Mouse (Mus musculus) liver, embryonic 14.5 days (tissue): ENCODE results near the gene Lysmd4. TPM values are rescaled to one million over a fixed set of nuclear protein-coding genes. Genes with fewer than 3 reads are reported as not detected.

Source experiments
- ATAC-seq: fragments of 200-750 bp; cut with Nextera tagmentation; 2 replicates; pipeline ENCODE4 v1.8.0; 2017; ENCODE audit warnings: moderate number of reproducible peaks, mild to moderate bottlenecking, moderate library complexity; ENCODE audit not compliant: insufficient read depth
- DNase-seq, 3 experiments: peaks; one replicate each; pipeline ENCODE4 v3.0.0-alpha.2; 2012 to 2013; ENCODE audit warnings: low read depth in 3 of 3, low spot score in 3 of 3
- H3K27ac ChIP-seq: fragments of 300-500 bp; sonication (generic); 2 replicates; pipeline ENCODE4 v1.5.1; 2014; ENCODE audit warnings: moderate library complexity, mild to moderate bottlenecking, control low read depth, inconsistent platforms
- H3K27me3 ChIP-seq: fragments of 300-500 bp; sonication (generic); 2 replicates; pipeline ENCODE4 v1.6.1; 2014; ENCODE audit warnings: mild to moderate bottlenecking, low read length, moderate library complexity; ENCODE audit not compliant: control insufficient read depth, insufficient read depth
- H3K36me3 ChIP-seq: fragments of 300-500 bp; sonication (generic); replicated peaks from 2 replicates; pipeline ENCODE4 v1.6.1; 2014; ENCODE audit warnings: low read depth; ENCODE audit not compliant: control insufficient read depth, insufficient read depth
- H3K4me1 ChIP-seq, 2 experiments: fragments of 200-500 bp in 1 of 2; fragments of 300-500 bp in 1 of 2; sonication (generic) in 1 of 2; replicated peaks; 2 replicates each; pipeline ENCODE4 v1.6.1; 2012 to 2014; ENCODE audit warnings: antibody characterized with exemption in 1 of 2, inconsistent platforms in 1 of 2, low read length in 1 of 2; ENCODE audit not compliant: control insufficient read depth in 2 of 2, insufficient read depth in 2 of 2
- H3K4me2 ChIP-seq: fragments of 300-500 bp; sonication (generic); 2 replicates; pipeline ENCODE4 v1.6.1; 2014; ENCODE audit warnings: low read depth, mild to moderate bottlenecking, control low read depth, moderate library complexity
- H3K4me3 ChIP-seq, 2 experiments: fragments of 200-500 bp in 1 of 2; fragments of 300-500 bp in 1 of 2; sonication (generic) in 1 of 2; 2 replicates each; pipeline ENCODE4 v1.5.1; 2012 to 2014; ENCODE audit warnings: low read depth in 2 of 2, low read length in 2 of 2, mild to moderate bottlenecking in 2 of 2, control low read depth in 1 of 2, inconsistent platforms in 1 of 2, moderate library complexity in 1 of 2; ENCODE audit not compliant: insufficient read depth in 1 of 2
- H3K9ac ChIP-seq: fragments of 300-500 bp; sonication (generic); replicated peaks from 2 replicates; pipeline ENCODE4 v1.6.1; 2014; ENCODE audit warnings: mild to moderate bottlenecking, control low read depth, moderate library complexity
- H3K9me3 ChIP-seq: fragments of 300-500 bp; sonication (generic); 2 replicates; pipeline ENCODE4 v1.6.1; 2016; ENCODE audit warnings: low read length, mixed read lengths; ENCODE audit not compliant: control insufficient read depth
- CTCF ChIP-seq: IDR thresholded peaks from 2 replicates; pipeline ENCODE4 v1.5.1; 2016; ENCODE audit warnings: antibody characterized with exemption, low read depth, control low read depth
- EP300 ChIP-seq: IDR thresholded peaks from 2 replicates; pipeline ENCODE4 v1.6.1; 2016; ENCODE audit warnings: antibody characterized with exemption, low read depth
- WGBS: fragments of 180-500 bp; shearing (Covaris S2); extraction: QIAGEN DNeasy Blood & Tissue Kit; methylation state at CpG from one replicate; pipeline ENCODE4 v1.1.7; 2014; ENCODE audit not compliant: insufficient replicate concordance; 5-methylcytosine and 5-hydroxymethylcytosine counted together
- polyA plus RNA-seq, 2 experiments: library from polyadenylated mRNA; depleted of rRNA in 1 of 2; stranded (reverse) in 1 of 2; unstranded in 1 of 2; fragments of >200 nt; fragmentation: Nextera tagmentation in 1 of 2; extraction: Ambion mirVana in 1 of 2; gene quantifications; 2 replicates each; pipeline versions ENCODE4 v1.2.1 to v1.2.3; 2012 to 2014

Lysmd4 gene
- polyA plus RNA-seq (2012; rRNA removed) (2.0 and 2.4 TPM in 2 replicates), polyA plus RNA-seq (2014; fragmentation: Nextera tagmentation; extraction: Ambion mirVana) (2.5 and 2.6 TPM in 2 replicates)

- Histone ChIP-seq H3K36me3 (no peaks in the 10 kb centered on the region), H3K9ac (peak within 1 kb of the TSS; percentile 76), H3K4me3 (peak within 1 kb of the TSS; percentile 82 to 98), H3K4me2 (peak within 1 kb of the TSS; percentile 89), H3K4me1 (peaks cover 5 to 8% of the 10 kb centered on the region in 2 experiments), H3K9me3 (no peaks in the 10 kb centered on the region), H3K27me3 (no peaks in the 10 kb centered on the region), H3K27ac (no peak within 1 kb of the TSS)
- peak; percentile 86 to 87 (median 87) for DNase-seq
- peak; percentile 99 for ATAC-seq
- no peak for TF ChIP-seq EP300
- TF ChIP-seq CTCF, result no peak
- 4% methylated on average over 31 of the region's 31 CpGs for WGBS
Measured at GRCm38 (mm10) chr7:67222220-67222862, at the start of gene Lysmd4. Gene Lysmd4 (plus strand): TSS chr7:67222544.

GRCm38 (mm10) chr7:67173522-67174195 is 48.7 kb upstream of the Lysmd4 start:
- 50% methylated on average over 2 of the region's 2 CpGs for WGBS

GRCm38 (mm10) chr7:67183786-67184185 is 38.6 kb upstream of the Lysmd4 start:
- TF ChIP-seq CTCF (no peak), EP300 (no peak)
- H3K9ac ChIP-seq, result no peak overlapping the region
- no peak overlapping the region for H3K27ac ChIP-seq
- H3K36me3 ChIP-seq, result no peaks in the 10 kb centered on the region
- DNase-seq (no peak), ATAC-seq (no peak)
- H3K4me3 ChIP-seq, result no peak overlapping the region
- no peaks in the 10 kb centered on the region for H3K9me3 ChIP-seq
- no peak overlapping the region for H3K4me2 ChIP-seq
- H3K27me3 ChIP-seq, result no peaks in the 10 kb centered on the region
- WGBS, result 34% methylated on average over 4 of the region's 4 CpGs
- H3K4me1 ChIP-seq, result no peaks in the 10 kb centered on the region

More at GRCm38 (mm10) chr7:67173522-67174195, 48.7 kb upstream of the Lysmd4 start:
- Histone ChIP-seq H3K27ac (no peak overlapping the region), H3K4me2 (no peak overlapping the region), H3K27me3 (no peaks in the 10 kb centered on the region), H3K4me3 (no peak overlapping the region), H3K9ac (no peak overlapping the region), H3K4me1 (no peaks in the 10 kb centered on the region), H3K36me3 (no peaks in the 10 kb centered on the region), H3K9me3 (no peaks in the 10 kb centered on the region)
- TF ChIP-seq EP300, result no peak
- TF ChIP-seq CTCF, result no peak
- no peak for ATAC-seq
- DNase-seq, result no peak

- Histone ChIP-seq H3K9ac (no peak overlapping the region), H3K4me2 (no peak overlapping the region), H3K36me3 (no peaks in the 10 kb centered on the region), H3K27me3 (no peaks in the 10 kb centered on the region), H3K4me1 (no peaks in the 10 kb centered on the region), H3K4me3 (no peak overlapping the region), H3K27ac (no peak overlapping the region), H3K9me3 (no peaks in the 10 kb centered on the region)
- no peak for DNase-seq
- WGBS, result 11% methylated on average over 10 of the region's 10 CpGs
- peak; percentile 89 for TF ChIP-seq CTCF
- no peak for TF ChIP-seq EP300
- ATAC-seq, result no peak
Measured at GRCm38 (mm10) chr7:67199412-67199811, 22.9 kb upstream of the Lysmd4 start.

- ATAC-seq (no peak), DNase-seq (no peak)
- WGBS, result 63% methylated on average over 3 of the region's 3 CpGs
- no peaks in the 10 kb centered on the region for H3K36me3 ChIP-seq
- no peak for TF ChIP-seq CTCF
- no peak for TF ChIP-seq EP300
- no peak overlapping the region for H3K4me3 ChIP-seq
- H3K27ac ChIP-seq, result no peak overlapping the region
- H3K4me1 ChIP-seq, result no peaks in the 10 kb centered on the region
- H3K9me3 ChIP-seq, result no peaks in the 10 kb centered on the region
- no peak overlapping the region for H3K9ac ChIP-seq
- H3K4me2 ChIP-seq, result no peak overlapping the region
- no peaks in the 10 kb centered on the region for H3K27me3 ChIP-seq
Measured at GRCm38 (mm10) chr7:67203625-67204024, 18.7 kb upstream of the Lysmd4 start.
